Mouse (Mus musculus): ENCODE results near the gene Pola1. TPM values are rescaled to one million over a fixed set of nuclear protein-coding genes. Genes with fewer than 3 reads are reported as not detected.
A peak's percentile ranks its signal among the peaks of the same experiment; 100 is the strongest.

Pola1 gene
- polyA plus RNA-seq, 1 experiment from 2014 or later = 18.0 TPM

GRCm38 (mm10) chrX:93300183-93300815 is 331.7 kb downstream of the Pola1 start:
- Histone ChIP-seq H3K36me3 (no peaks in the 10 kb centered on the region), H3K9ac (no peak overlapping the region), H3K27ac (no peak overlapping the region), H3K4me3 (no peak overlapping the region), H3K4me1 (peaks cover 6% of the 10 kb centered on the region; the same call in 1 of the 2 replicates), H3K9me3 (no peaks in the 10 kb centered on the region), H3K27me3 (peaks cover 79% of the 10 kb centered on the region), H3K4me2 (no peak overlapping the region)
- WGBS = 28% methylated on average over 10 of the region's 10 CpGs
- no peak for ATAC-seq (ENCODE audit: insufficient number of reproducible peaks, insufficient read depth, low FRiP score, low TSS enrichment, low read depth)

GRCm38 (mm10) chrX:93299771-93300170 is 332.2 kb downstream of the Pola1 start:
- H3K4me2 ChIP-seq = no peak overlapping the region

GRCm38 (mm10) chrX:93299046-93299626 is 332.8 kb downstream of the Pola1 start:
- no peak overlapping the region for H3K27ac ChIP-seq
- WGBS = 17% methylated on average over 43 of the region's 43 CpGs
- H3K9me3 ChIP-seq = no peaks in the 10 kb centered on the region
- peaks cover 6% of the 10 kb centered on the region; the same call in 1 of the 2 replicates for H3K4me1 ChIP-seq
- peak overlapping the region; percentile 26 for H3K4me3 ChIP-seq
- H3K4me2 ChIP-seq = peak overlapping the region; percentile 50
- H3K9ac ChIP-seq = no peak overlapping the region
- no peak for ATAC-seq (ENCODE audit: insufficient number of reproducible peaks, insufficient read depth, low FRiP score, low TSS enrichment, low read depth)
- H3K27me3 ChIP-seq = peaks cover 91% of the 10 kb centered on the region
- H3K36me3 ChIP-seq = no peaks in the 10 kb centered on the region

More at GRCm38 (mm10) chrX:93299771-93300170, 332.2 kb downstream of the Pola1 start:
- peaks cover 6% of the 10 kb centered on the region; the same call in 1 of the 2 replicates for H3K4me1 ChIP-seq
- WGBS = 17% methylated on average over 6 of the region's 6 CpGs
- no peak overlapping the region for H3K4me3 ChIP-seq
- H3K9ac ChIP-seq = no peak overlapping the region
- H3K9me3 ChIP-seq = no peaks in the 10 kb centered on the region
- H3K27ac ChIP-seq = no peak overlapping the region
- no peaks in the 10 kb centered on the region for H3K36me3 ChIP-seq
- H3K27me3 ChIP-seq = peaks cover 84% of the 10 kb centered on the region
- ATAC-seq (ENCODE audit: insufficient number of reproducible peaks, insufficient read depth, low FRiP score, low TSS enrichment, low read depth) = no peak

- WGBS = 20% methylated on average over 39 of the region's 40 CpGs
- H3K9ac ChIP-seq = no peak overlapping the region
- H3K4me2 ChIP-seq = peak overlapping the region; percentile 44
- H3K9me3 ChIP-seq = no peaks in the 10 kb centered on the region
- no peak overlapping the region for H3K27ac ChIP-seq
- peaks cover 95% of the 10 kb centered on the region for H3K27me3 ChIP-seq
- 0 out of 2 replicates have a peak, but pooled peaks have one; percentile 26 for ATAC-seq (ENCODE audit: insufficient number of reproducible peaks, insufficient read depth, low FRiP score, low TSS enrichment, low read depth)
- peaks cover 6% of the 10 kb centered on the region; the same call in 1 of the 2 replicates for H3K4me1 ChIP-seq
- H3K4me3 ChIP-seq = peak overlapping the region; percentile 18
- no peaks in the 10 kb centered on the region for H3K36me3 ChIP-seq
These were observed 334.9 kb downstream of the Pola1 start for GRCm38 (mm10) chrX:93297001-93297441.

GRCm38 (mm10) chrX:93295819-93296218 is 336.1 kb downstream of the Pola1 start:
- H3K36me3 ChIP-seq = no peaks in the 10 kb centered on the region
- H3K4me1 ChIP-seq = peaks cover 6% of the 10 kb centered on the region; the same call in 1 of the 2 replicates
- H3K27ac ChIP-seq = no peak overlapping the region
- H3K4me3 ChIP-seq = no peak overlapping the region
- 16% methylated on average over 5 of the region's 5 CpGs for WGBS
- no peaks in the 10 kb centered on the region for H3K9me3 ChIP-seq
- H3K27me3 ChIP-seq = peaks cover 95% of the 10 kb centered on the region
- H3K4me2 ChIP-seq = no peak overlapping the region
- ATAC-seq (ENCODE audit: insufficient number of reproducible peaks, insufficient read depth, low FRiP score, low TSS enrichment, low read depth) = no peak
- no peak overlapping the region for H3K9ac ChIP-seq

GRCm38 (mm10) chrX:93294736-93295490 is 337.0 kb downstream of the Pola1 start:
- no peak for ATAC-seq (ENCODE audit: insufficient number of reproducible peaks, insufficient read depth, low FRiP score, low TSS enrichment, low read depth)
- Histone ChIP-seq H3K9ac (no peak overlapping the region), H3K36me3 (no peaks in the 10 kb centered on the region), H3K27ac (no peak overlapping the region), H3K9me3 (no peaks in the 10 kb centered on the region), H3K4me2 (no peak overlapping the region), H3K4me3 (no peak overlapping the region), H3K27me3 (peaks cover 95% of the 10 kb centered on the region), H3K4me1 (peaks cover 6% of the 10 kb centered on the region; the same call in 1 of the 2 replicates)
- 23% methylated on average over 24 of the region's 25 CpGs for WGBS

GRCm38 (mm10) chrX:93292031-93292430 is 339.9 kb downstream of the Pola1 start:
- Histone ChIP-seq H3K36me3 (no peaks in the 10 kb centered on the region), H3K9ac (no peak overlapping the region), H3K9me3 (no peaks in the 10 kb centered on the region), H3K27ac (no peak overlapping the region), H3K27me3 (peaks cover 98% of the 10 kb centered on the region), H3K4me2 (no peak overlapping the region), H3K4me3 (no peak overlapping the region), H3K4me1 (peaks cover 4% of the 10 kb centered on the region; the same call in 1 of the 2 replicates)
- 31% methylated on average over 6 of the region's 6 CpGs for WGBS
- ATAC-seq (ENCODE audit: insufficient number of reproducible peaks, insufficient read depth, low FRiP score, low TSS enrichment, low read depth) = no peak

- no peak overlapping the region for H3K4me3 ChIP-seq
- H3K9ac ChIP-seq = no peak overlapping the region
- H3K9me3 ChIP-seq = no peaks in the 10 kb centered on the region
- peaks cover 3% of the 10 kb centered on the region; the same call in 1 of the 2 replicates for H3K4me1 ChIP-seq
- no peak for ATAC-seq (ENCODE audit: insufficient number of reproducible peaks, insufficient read depth, low FRiP score, low TSS enrichment, low read depth)
- peaks cover 98% of the 10 kb centered on the region for H3K27me3 ChIP-seq
- H3K4me2 ChIP-seq = no peak overlapping the region
- H3K36me3 ChIP-seq = no peaks in the 10 kb centered on the region
- H3K27ac ChIP-seq = no peak overlapping the region
- 17% methylated on average over 12 of the region's 12 CpGs for WGBS
These were observed 342.0 kb downstream of the Pola1 start for GRCm38 (mm10) chrX:93289851-93290380.

GRCm38 (mm10) chrX:93289076-93289475 is 342.9 kb downstream of the Pola1 start:
- peaks cover 98% of the 10 kb centered on the region for H3K27me3 ChIP-seq
- H3K9ac ChIP-seq = no peak overlapping the region
- no peak for ATAC-seq (ENCODE audit: insufficient number of reproducible peaks, insufficient read depth, low FRiP score, low TSS enrichment, low read depth)
- H3K4me2 ChIP-seq = peak overlapping the region; percentile 55
- no peaks in the 10 kb centered on the region for H3K36me3 ChIP-seq
- H3K4me3 ChIP-seq = peak overlapping the region; percentile 32
- WGBS = 11% methylated on average over 26 of the region's 37 CpGs
- H3K9me3 ChIP-seq = no peaks in the 10 kb centered on the region
- peaks cover 3% of the 10 kb centered on the region; the same call in 1 of the 2 replicates for H3K4me1 ChIP-seq
- H3K27ac ChIP-seq = no peak overlapping the region

GRCm38 (mm10) chrX:93288339-93288738 is 343.6 kb downstream of the Pola1 start:
- WGBS = 26% methylated on average over 24 of the region's 37 CpGs
- H3K9me3 ChIP-seq = no peaks in the 10 kb centered on the region
- no peak overlapping the region for H3K27ac ChIP-seq
- no peak overlapping the region for H3K9ac ChIP-seq
- H3K4me2 ChIP-seq = peak overlapping the region; percentile 55
- no peak for ATAC-seq (ENCODE audit: insufficient number of reproducible peaks, insufficient read depth, low FRiP score, low TSS enrichment, low read depth)
- H3K36me3 ChIP-seq = no peaks in the 10 kb centered on the region
- peak overlapping the region; percentile 32 for H3K4me3 ChIP-seq
- peaks cover 3% of the 10 kb centered on the region; the same call in 1 of the 2 replicates for H3K4me1 ChIP-seq
- H3K27me3 ChIP-seq = peaks cover 94% of the 10 kb centered on the region

GRCm38 (mm10) chrX:93286291-93286893 is 345.6 kb downstream of the Pola1 start, which contains the start of gene Arx:
Gene Arx (plus strand): TSS chrX:93286445.
- peaks cover 96% of the 10 kb centered on the region for H3K27me3 ChIP-seq
- no peaks in the 10 kb centered on the region for H3K36me3 ChIP-seq
- H3K9ac ChIP-seq = no peak within 1 kb of the TSS
- H3K4me3 ChIP-seq = peak within 1 kb of the TSS; percentile 18
- ATAC-seq (ENCODE audit: insufficient number of reproducible peaks, insufficient read depth, low FRiP score, low TSS enrichment, low read depth) = peak; percentile 87
- H3K27ac ChIP-seq = no peak within 1 kb of the TSS
- H3K9me3 ChIP-seq = no peaks in the 10 kb centered on the region
- peaks cover 3% of the 10 kb centered on the region for H3K4me1 ChIP-seq
- WGBS = 15% methylated on average over 31 of the region's 31 CpGs
- peak within 1 kb of the TSS; percentile 41 for H3K4me2 ChIP-seq

Measured in embryonic facial prominence, embryonic 13.5 days (tissue).